Mouse (Mus musculus) ES-E14 (cell line): ENCODE measurements around the gene Zfp687. TPM values are rescaled to one million over a fixed set of nuclear protein-coding genes. Genes with fewer than 3 reads are reported as not detected.
A peak's percentile ranks its signal among the peaks of the same experiment; 100 is the strongest.

Source experiments
- DNase-seq: peaks from one replicate; pipeline ENCODE4 v3.0.0-alpha.2; 2013; ENCODE audit warnings: low read depth, low spot score
- H3K27ac ChIP-seq: 2 replicates; pipeline ENCODE4 v1.5.1; 2012; ENCODE audit warnings: low read depth, mild to moderate bottlenecking, low read length, moderate library complexity, mixed read lengths; ENCODE audit not compliant: poor library complexity, insufficient read depth, severe bottlenecking
- H3K36me3 ChIP-seq: 2 replicates; pipeline ENCODE4 v1.6.1; 2012; ENCODE audit warnings: mild to moderate bottlenecking, low read length, moderate library complexity, mixed read lengths; ENCODE audit not compliant: control insufficient read depth, poor library complexity, insufficient read depth, severe bottlenecking
- H3K4me1 ChIP-seq, 2 experiments: fragments of 150-350 bp in 1 of 2; sonication (generic) in 1 of 2; 2 replicates each; pipeline ENCODE4 v1.6.1; 2012; ENCODE audit warnings: low read length in 2 of 2, mild to moderate bottlenecking in 1 of 2, mixed read lengths in 1 of 2; ENCODE audit not compliant: control insufficient read depth in 2 of 2, insufficient read depth in 2 of 2, poor library complexity in 1 of 2
- H3K4me3 ChIP-seq, 2 experiments: fragments of 150-350 bp in 1 of 2; sonication (generic) in 1 of 2; 2 replicates each; pipeline ENCODE4 v1.5.1; 2012; ENCODE audit warnings: low read length in 2 of 2, low read depth in 1 of 2, mild to moderate bottlenecking in 1 of 2, mixed read lengths in 1 of 2; ENCODE audit not compliant: insufficient read depth in 1 of 2, poor library complexity in 1 of 2, severe bottlenecking in 1 of 2
- H3K9ac ChIP-seq: 2 replicates; pipeline ENCODE4 v1.6.1; 2012; ENCODE audit warnings: low read depth, mild to moderate bottlenecking, low read length, mixed read lengths; ENCODE audit not compliant: poor library complexity, insufficient read depth, severe bottlenecking
- H3K9me3 ChIP-seq: fragments of 150-350 bp; sonication (generic); 2 replicates; pipeline ENCODE4 v1.6.1; 2012; ENCODE audit warnings: low read depth, mild to moderate bottlenecking, low read length; ENCODE audit not compliant: control insufficient read depth, insufficient read depth
- CHD2 ChIP-seq: IDR thresholded peaks from 2 replicates; pipeline ENCODE4 v1.6.1; 2014; ENCODE audit warnings: mild to moderate bottlenecking, low read depth, low read length, inconsistent platforms
- HCFC1 ChIP-seq: IDR thresholded peaks from 2 replicates; pipeline ENCODE4 v1.6.1; 2012; ENCODE audit warnings: low read length, inconsistent platforms, borderline replicate concordance; ENCODE audit not compliant: insufficient read depth
- MAFK ChIP-seq: IDR thresholded peaks from 2 replicates; pipeline ENCODE4 v1.6.1; 2014; ENCODE audit warnings: mild to moderate bottlenecking, low read depth, low read length, inconsistent platforms; ENCODE audit not compliant: insufficient read depth
- ZC3H11A ChIP-seq: IDR thresholded peaks from 2 replicates; pipeline ENCODE4 v1.6.1; 2012; ENCODE audit warnings: low read depth, mild to moderate bottlenecking, inconsistent platforms, low read length, borderline replicate concordance
- ZNF384 ChIP-seq: IDR thresholded peaks from 2 replicates; pipeline ENCODE4 v1.6.1; 2012; ENCODE audit warnings: low read depth, low read length, inconsistent platforms
- in situ Hi-C, 2 experiments: fragments of 600-800 bp; cut with MboI; formaldehyde crosslinking; loops; one replicate each; pipeline ENCODE4 v1.15.1; 2025; ENCODE audit warnings: low sequenced_read_pairs in 2 of 2, inconsistent platforms in 1 of 2; ENCODE audit not compliant: unreplicated experiment in 2 of 2
- total RNA-seq: library from RNA; depleted of rRNA; stranded (reverse); fragments of 300-350 nt; gene quantifications from 2 replicates; pipeline ENCODE4 v1.2.3, GENCODE M21; 2012

Gene Zfp687
- total RNA-seq, 1 experiment: 19.8 TPM

- DNase-seq: no peak
- H3K36me3 ChIP-seq: peaks cover 14% of the 10 kb centered on the region
- H3K4me3 ChIP-seq: no peak overlapping the region
- in situ Hi-C loops: no loop called here
- H3K27ac ChIP-seq: no peak overlapping the region
- TF ChIP-seq CHD2 (no peak), ZC3H11A (no peak), MAFK (no peak), HCFC1 (no peak), ZNF384 (no peak)
- H3K4me1 ChIP-seq: peaks cover 0 to 6% of the 10 kb centered on the region in 2 experiments; a peak in 1 of 4 replicates
- no peak overlapping the region for H3K9ac ChIP-seq
- no peaks in the 10 kb centered on the region for H3K9me3 ChIP-seq
Measured at GRCm38 (mm10) chr3:95054481-95055260, 39.4 kb upstream of the Zfp687 start.

DNA sequence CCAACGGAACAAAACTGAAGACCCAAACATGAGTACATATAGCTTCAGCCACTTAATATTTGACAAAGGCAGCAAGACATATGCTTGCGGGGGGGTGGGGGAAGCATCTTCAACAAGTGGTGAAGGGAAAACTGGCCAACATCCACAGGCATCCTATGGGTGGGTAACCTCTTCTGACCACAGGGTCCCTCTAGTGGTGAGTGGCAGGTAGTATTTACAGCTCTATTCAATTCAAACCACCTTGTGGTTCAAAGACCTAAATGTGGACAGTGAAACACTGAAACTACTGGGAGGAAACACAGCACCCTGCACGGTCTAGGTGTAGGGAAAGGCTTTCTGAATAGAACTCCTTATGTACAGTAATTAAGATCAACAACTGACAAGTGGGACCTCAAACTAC lies 38.5 kb upstream of the Zfp687 start:
- peaks cover 7% of the 10 kb centered on the region for H3K36me3 ChIP-seq
- H3K9me3 ChIP-seq: no peaks in the 10 kb centered on the region
- DNase-seq: peak; percentile 48
- no peak for TF ChIP-seq ZNF384
- no peak for TF ChIP-seq HCFC1
- TF ChIP-seq CHD2: no peak
- no peak for TF ChIP-seq MAFK
- no peak for TF ChIP-seq ZC3H11A
- H3K4me3 ChIP-seq: no peak overlapping the region
- H3K9ac ChIP-seq: no peak overlapping the region
- H3K4me1 ChIP-seq: peaks cover 0 to 8% of the 10 kb centered on the region in 2 experiments; a peak in 1 of 4 replicates
- H3K27ac ChIP-seq: no peak overlapping the region
- in situ Hi-C loops: no loop called here

GRCm38 (mm10) chr3:95052959-95053358 lies 37.7 kb upstream of the Zfp687 start:
- in situ Hi-C loops: no loop called here
- H3K9ac ChIP-seq: no peak overlapping the region
- no peak overlapping the region for H3K4me3 ChIP-seq
- TF ChIP-seq CHD2 (no peak), HCFC1 (no peak), ZNF384 (no peak), MAFK (no peak), ZC3H11A (no peak)
- peaks cover 3% of the 10 kb centered on the region; the same call in 1 of the 2 replicates for H3K36me3 ChIP-seq
- no peaks in the 10 kb centered on the region for H3K9me3 ChIP-seq
- no peak overlapping the region for H3K27ac ChIP-seq
- peaks cover 0 to 8% of the 10 kb centered on the region in 2 experiments; a peak in 1 of 4 replicates for H3K4me1 ChIP-seq
- DNase-seq: peak; percentile 35

GRCm38 (mm10) chr3:95047914-95048313 lies 32.7 kb upstream of the Zfp687 start:
- Histone ChIP-seq H3K27ac (no peak overlapping the region), H3K4me3 (no peak overlapping the region), H3K9me3 (no peaks in the 10 kb centered on the region), H3K9ac (no peak overlapping the region), H3K36me3 (no peaks in the 10 kb centered on the region), H3K4me1 (peaks cover 0 to 7% of the 10 kb centered on the region in 2 experiments; a peak in 1 of 4 replicates)
- in situ Hi-C loops: no loop called here
- no peak for TF ChIP-seq MAFK
- no peak for TF ChIP-seq ZNF384
- no peak for TF ChIP-seq CHD2
- no peak for TF ChIP-seq HCFC1
- TF ChIP-seq ZC3H11A: no peak
- no peak for DNase-seq
